ENCODE assay signal across 29 mouse cellular contexts in genomic region chr7:83796177-83796576, GRCm38 (mm10). TPM values are rescaled to one million over a fixed set of nuclear protein-coding genes. Genes with fewer than 3 reads are reported as not detected.
DNase-seq lines count a peak whose midpoint lies in the region; ATAC-seq and TF ChIP-seq lines count a peak whose summit lies in the region.
"Had no signal": no experiment of that assay in that cellular context is flagged by ENCODE, and none has a peak within 500 bp of the region (broad histone marks: within the 10 kb centered on the region; RNA-seq: fewer than 3 reads in every experiment).

No protein-coding gene starts in this region.

- peak; percentile 35 for ATAC-seq in forebrain, embryonic 14.5 days
- ATAC-seq: CD4-positive, CD25-positive, alpha-beta regulatory T cell, adult 4 months; hindbrain, postnatal 0 days; inflammation-experienced regulatory T-cells, adult 6 months; intestine, embryonic 16.5 days had no signal

- no peaks in the 10 kb centered on the region for H3K9me3 ChIP-seq in forebrain, embryonic 14.5 days (replicated peaks; ENCODE audit: control insufficient read depth, low read length)
- H3K9me3 ChIP-seq in forebrain, embryonic 10.5 days: no peaks in the 10 kb centered on the region
- H3K9me3 ChIP-seq in embryonic facial prominence, embryonic 10.5 days: no peaks in the 10 kb centered on the region
- H3K9me3 ChIP-seq: hindbrain, embryonic 10.5 days had no signal

- 40% methylated on average over 5 of the region's 5 CpGs for WGBS in forebrain, embryonic 14.5 days
- WGBS in forebrain, embryonic 10.5 days: 83% methylated on average over 5 of the region's 5 CpGs
- WGBS in embryonic facial prominence, embryonic 10.5 days: 80% methylated on average over 5 of the region's 5 CpGs

- no peak overlapping the region for H3K4me3 ChIP-seq in forebrain, embryonic 14.5 days (ENCODE audit: low read depth, low read length)
- H3K4me3 ChIP-seq in forebrain, embryonic 10.5 days: no peak overlapping the region
- H3K4me3 ChIP-seq in layer of hippocampus, adult 2 months: no peak overlapping the region
- H3K4me3 ChIP-seq in embryonic facial prominence, embryonic 10.5 days: no peak overlapping the region
- H3K4me3 ChIP-seq: hindbrain, embryonic 10.5 days had no signal

- no peaks in the 10 kb centered on the region; the same call in 1 of the 2 replicates for H3K4me1 ChIP-seq in forebrain, embryonic 14.5 days (ENCODE audit: control insufficient read depth, insufficient read depth, low read length)
- H3K4me1 ChIP-seq in forebrain, embryonic 10.5 days: peaks cover 11% of the 10 kb centered on the region
- peaks cover 21% of the 10 kb centered on the region for H3K4me1 ChIP-seq in embryonic facial prominence, embryonic 10.5 days

- TF ChIP-seq POLR2A in brain, embryonic 14.5 days (IDR thresholded peaks at IDR 0.05; ENCODE audit: borderline replicate concordance, extremely low read depth, insufficient read depth, insufficient read length, poor library complexity, severe bottlenecking): no peak

- H3K9ac ChIP-seq in forebrain, embryonic 14.5 days (ENCODE audit: low read length): no peak overlapping the region
- H3K9ac ChIP-seq: hindbrain, embryonic 14.5 days had no signal

- intact Hi-C loops in gastrocnemius, postnatal 14 days (cut with DNase I; ENCODE audit: low total_unique reads): no loop called here

- peak; percentile 49 for DNase-seq in forebrain, embryonic 14.5 days (ENCODE audit: low spot score)
- no peak for DNase-seq in forebrain, embryonic 10.5 days (ENCODE audit: extremely low spot score, low spot score)
- DNase-seq in layer of hippocampus, adult 2 months (ENCODE audit: low spot score in 2 of 2): no peak
- DNase-seq in layer of hippocampus, postnatal 25 days (ENCODE audit: extremely low spot score in 1 of 2, low spot score in 1 of 2): no peak
- DNase-seq in brain, embryonic 14.5 days (ENCODE audit: low read depth): peak; percentile 60
- DNase-seq in embryonic facial prominence, embryonic 10.5 days (ENCODE audit: low spot score): peak; percentile 6
- DNase-seq in adrenal gland, adult 8-10 months: no peak
- DNase-seq in gastrocnemius, postnatal 14 days: no peak
- DNase-seq: adrenal gland, adult 2 months; adrenal gland, postnatal 25 days; cerebellum, adult 18-20 months; cerebellum, adult 9-10 months; cerebellum, postnatal 36 days; embryo, embryonic 11 days; gastrocnemius, postnatal 36 days; heart, postnatal 36 days; kidney, adult 18-20 months had no signal

- H3K4me2 ChIP-seq in forebrain, embryonic 14.5 days (ENCODE audit: low read length): no peak overlapping the region
- H3K4me2 ChIP-seq: heart, embryonic 11.5 days; hindbrain, embryonic 14.5 days had no signal

- H3K27ac ChIP-seq in forebrain, embryonic 14.5 days (ENCODE audit: low read depth, low read length): no peak overlapping the region
- H3K27ac ChIP-seq in forebrain, embryonic 10.5 days: no peak overlapping the region
- H3K27ac ChIP-seq in layer of hippocampus, adult 2 months: peak overlapping the region; percentile 75
- no peak overlapping the region for H3K27ac ChIP-seq in embryonic facial prominence, embryonic 10.5 days (replicated peaks)
- H3K27ac ChIP-seq: hindbrain, embryonic 10.5 days; hindbrain, embryonic 14.5 days; hindbrain, postnatal 0 days had no signal

- TF ChIP-seq CTCF in layer of hippocampus, adult 2 months (conservative IDR thresholded peaks at IDR 0.05): no peak
- no peak for TF ChIP-seq CTCF in brain, embryonic 14.5 days (IDR thresholded peaks at IDR 0.05; ENCODE audit: borderline replicate concordance, extremely low read depth, insufficient read depth, insufficient read length)

- no peaks in the 10 kb centered on the region for H3K36me3 ChIP-seq in forebrain, embryonic 14.5 days (ENCODE audit: control insufficient read depth, insufficient read depth, low read length)
- H3K36me3 ChIP-seq in forebrain, embryonic 10.5 days (replicated peaks): no peaks in the 10 kb centered on the region
- no peaks in the 10 kb centered on the region for H3K36me3 ChIP-seq in embryonic facial prominence, embryonic 10.5 days (replicated peaks)
- H3K36me3 ChIP-seq: hindbrain, embryonic 10.5 days had no signal

- H3K27me3 ChIP-seq in forebrain, embryonic 14.5 days (replicated peaks; ENCODE audit: control insufficient read depth, insufficient read depth, low read length): no peaks in the 10 kb centered on the region
- no peaks in the 10 kb centered on the region for H3K27me3 ChIP-seq in forebrain, embryonic 10.5 days (ENCODE audit: poor library complexity, severe bottlenecking)
- H3K27me3 ChIP-seq in embryonic facial prominence, embryonic 10.5 days (replicated peaks; ENCODE audit: low read depth, poor library complexity, severe bottlenecking): no peaks in the 10 kb centered on the region

RNA-seq across cellular contexts. Expression of gene Cfap161, which starts 1.5 kb away (rescaled TPM):
- 0.98 and 1.5 TPM in 2 replicates for polyA plus RNA-seq in forebrain, embryonic 14.5 days (2014; fragmentation: Nextera tagmentation; extraction: Ambion mirVana)
- polyA plus RNA-seq in forebrain, embryonic 10.5 days (2016; fragmentation: Nextera tagmentation; extraction: Ambion mirVana): 0.12 TPM in 1 of 2 replicates, not detected in the other
- total RNA-seq in layer of hippocampus, adult 2 months (2021): 1 to 10 TPM; 1.3 to 2.5 TPM
- under 1 TPM; 0.86 to 0.87 TPM for total RNA-seq in layer of hippocampus, postnatal 25 days (2021)
- 0.45 and 0.52 TPM in 2 replicates for polyA plus RNA-seq in brain, embryonic 14.5 days (2012; rRNA removed)
- 0.15 TPM in 1 of 2 replicates, not detected in the other for polyA plus RNA-seq in embryonic facial prominence, embryonic 10.5 days (2016; fragmentation: Nextera tagmentation; extraction: Ambion mirVana)
- total RNA-seq in adrenal gland, adult 8-10 months (2022): 1 to 10 TPM in 2 of 4 experiments, under 1 TPM in 2; 0.44 to 2.1 (median 1.2) TPM
- not detected for total RNA-seq in gastrocnemius, postnatal 14 days (2021)
- total RNA-seq: gastrocnemius, adult 8-10 months; gastrocnemius, postnatal 36 days; granulocyte monocyte progenitor cell, adult 5-6 weeks; heart, adult 8-10 months; heart, postnatal 36 days; MEL had no signal
- polyA plus RNA-seq: adrenal gland, adult 2 months; C2C12; CD4-positive, CD25-positive, alpha-beta regulatory T cell, adult 4 months; inflammation-experienced regulatory T-cells, adult 6 months had no signal

RNA-seq across cellular contexts. Expression of gene Il16, which starts 50.7 kb away (rescaled TPM):
- polyA plus RNA-seq in forebrain, embryonic 14.5 days (2014; fragmentation: Nextera tagmentation; extraction: Ambion mirVana): 0.91 and 1.3 TPM in 2 replicates
- polyA plus RNA-seq in forebrain, embryonic 10.5 days (2016; fragmentation: Nextera tagmentation; extraction: Ambion mirVana): 0.76 and 0.95 TPM in 2 replicates
- total RNA-seq in layer of hippocampus, adult 2 months (2021): 10 to 100 TPM; 67.3 to 70.3 TPM
- total RNA-seq in layer of hippocampus, postnatal 25 days (2021): 10 to 100 TPM; 58.7 to 59.7 TPM
- 0.82 and 1.2 TPM in 2 replicates for polyA plus RNA-seq in brain, embryonic 14.5 days (2012; rRNA removed)
- 1.1 and 1.9 TPM in 2 replicates for polyA plus RNA-seq in embryonic facial prominence, embryonic 10.5 days (2016; fragmentation: Nextera tagmentation; extraction: Ambion mirVana)
- 1 to 10 TPM; 4.9 to 9.2 (median 6.5) TPM for total RNA-seq in adrenal gland, adult 8-10 months (2022)
- 1 to 10 TPM; 4.2 to 6.6 TPM for total RNA-seq in gastrocnemius, postnatal 14 days (2021)
- polyA plus RNA-seq: C2C12 had no signal

Comparison
In these comparisons a context has a peak if more than half of its experiments do, and no peak if none do; other contexts are left out.
1. DNase-seq: peak in forebrain, embryonic 14.5 days (single experiment), brain, embryonic 14.5 days (single experiment) and embryonic facial prominence, embryonic 10.5 days (single experiment); none in forebrain, embryonic 10.5 days (single experiment), layer of hippocampus, adult 2 months (0 of 2), layer of hippocampus, postnatal 25 days (0 of 2), adrenal gland, adult 8-10 months (single experiment) and gastrocnemius, postnatal 14 days (single experiment).
2. RNA of gene Il16, which starts 50.7 kb away (total RNA-seq): 67.3 to 70.3 TPM in layer of hippocampus, adult 2 months and 58.7 to 59.7 TPM in layer of hippocampus, postnatal 25 days; 4.9 to 9.2 TPM in adrenal gland, adult 8-10 months and 4.2 to 6.6 TPM in gastrocnemius, postnatal 14 days; every median in the first group is over 4 times any median in the second.